Mouse (Mus musculus) activated CD4-positive, CD25-positive, alpha-beta regulatory T cell, adult 4 months (primary cell): ENCODE data around the gene Vps13c. TPM values are rescaled to one million over a fixed set of nuclear protein-coding genes. Genes with fewer than 3 reads are reported as not detected.
A peak's percentile ranks its signal among the peaks of the same experiment; 100 is the strongest.

Source experiments
- ATAC-seq: one replicate; pipeline ENCODE4 v1.8.0; 2017
- polyA plus RNA-seq, 2 experiments: library from polyadenylated mRNA; unstranded; fragments of 100-300 nt; shearing (Covaris generic); gene quantifications; one replicate each; pipeline ENCODE4 v1.2.1; 2017

Gene Vps13c
- polyA plus RNA-seq, result 10 to 100 TPM; 16.6 to 17.6 TPM

DNA sequence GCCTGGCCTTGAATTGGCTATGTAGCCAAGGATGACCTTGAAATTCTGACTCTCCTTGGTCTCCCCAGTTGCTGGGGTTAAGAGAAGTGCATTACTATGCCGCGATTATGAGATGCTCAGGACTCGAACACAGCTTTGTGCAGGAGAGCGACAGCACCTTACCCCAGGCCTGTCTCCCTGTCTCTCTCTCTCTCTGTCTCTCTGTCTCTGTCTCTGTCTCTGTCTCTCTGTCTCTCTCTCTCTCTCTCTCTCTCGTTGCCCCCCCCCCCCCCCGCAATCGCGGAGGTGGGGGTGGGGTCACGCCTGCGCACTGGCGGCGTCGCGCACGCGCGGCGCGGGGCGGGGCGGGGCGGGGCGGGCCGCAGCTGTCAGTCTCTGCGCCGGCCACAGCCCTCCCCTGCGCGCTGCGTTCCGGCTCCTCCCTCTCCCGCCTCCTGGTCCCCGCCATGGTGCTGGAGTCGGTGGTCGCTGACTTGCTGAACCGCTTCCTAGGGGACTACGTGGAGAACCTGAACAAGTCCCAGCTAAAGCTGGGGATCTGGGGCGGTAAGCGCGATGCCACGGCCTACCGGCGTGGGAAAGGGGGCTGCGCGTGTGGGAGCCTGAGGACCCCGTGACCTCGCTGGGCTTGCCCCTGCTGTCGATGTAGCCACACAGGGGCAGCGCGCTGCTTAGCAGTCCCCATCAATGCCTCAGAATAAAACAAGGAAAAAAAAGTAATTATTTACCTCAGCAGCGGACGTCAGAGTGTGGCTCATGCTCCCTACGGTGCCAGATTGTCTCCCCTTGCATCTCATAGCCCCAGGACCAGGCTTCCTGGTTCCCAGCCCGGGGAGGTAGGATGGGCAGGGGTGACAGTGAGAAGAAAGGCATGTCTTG is at the start of gene Vps13c:
Gene Vps13c (plus strand): TSS at position 416 of the 879 bp plus-strand sequence.
- ATAC-seq, result peak; percentile 92

DNA sequence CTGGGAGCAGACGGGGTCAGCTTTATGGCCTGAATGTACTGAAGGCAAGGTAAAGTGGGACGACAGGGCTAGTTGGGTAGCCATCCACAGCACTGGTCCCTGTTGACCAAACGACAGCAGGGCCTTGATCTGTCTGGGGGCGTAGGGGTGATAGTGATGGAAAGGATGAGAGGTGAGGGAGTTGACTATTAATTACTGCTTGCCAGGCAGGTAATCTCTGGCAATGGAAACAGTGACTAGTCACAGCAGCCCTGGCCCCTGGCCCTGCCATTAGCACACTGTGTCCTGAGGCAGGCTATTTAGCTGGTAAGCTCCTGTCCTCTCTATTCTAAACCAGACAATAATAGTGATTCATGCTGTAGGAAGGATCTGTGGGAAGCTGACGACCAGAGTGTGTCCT is 47.8 kb upstream of the Vps13c start:
- ATAC-seq, result peak; percentile 54

DNA sequence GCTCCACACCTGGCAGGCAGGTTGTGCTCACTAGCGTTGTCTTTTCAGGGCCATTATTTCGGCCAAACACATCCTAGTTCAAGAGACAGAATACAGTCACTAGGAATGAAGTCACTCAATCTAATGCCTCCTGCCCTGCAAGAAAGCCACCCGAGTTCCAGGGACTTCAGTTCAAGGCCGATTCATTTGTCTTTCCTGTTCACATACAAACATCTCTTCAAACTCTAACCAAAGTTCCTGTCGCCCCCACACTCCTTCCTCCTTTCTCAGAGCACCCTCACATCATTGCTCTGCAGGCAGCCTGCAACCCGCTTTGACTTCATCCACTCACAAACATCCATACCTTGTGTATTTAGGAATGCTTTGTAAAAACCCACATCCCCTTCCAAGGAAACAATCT is 46.7 kb upstream of the Vps13c start:
- ATAC-seq, result no peak

DNA sequence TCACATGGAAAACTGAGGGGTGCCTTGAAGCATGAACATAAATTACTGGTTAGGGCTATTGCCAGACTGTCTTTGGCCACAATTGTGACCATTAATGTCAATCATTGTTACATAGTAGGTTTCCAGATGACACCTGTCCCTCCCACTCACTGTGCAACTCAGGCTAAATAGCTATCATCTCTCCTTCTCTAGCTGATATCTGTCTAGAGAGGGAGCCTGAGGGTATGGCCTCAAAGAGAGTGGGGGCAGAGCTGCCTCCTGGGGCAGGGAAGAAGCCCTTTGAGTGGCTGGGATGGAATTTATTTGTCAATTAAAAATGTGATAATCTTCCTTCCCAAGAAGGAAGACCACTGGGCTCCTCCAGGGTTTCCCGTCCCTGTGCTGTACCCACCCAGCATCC is 46.0 kb upstream of the Vps13c start:
- no peak for ATAC-seq

DNA sequence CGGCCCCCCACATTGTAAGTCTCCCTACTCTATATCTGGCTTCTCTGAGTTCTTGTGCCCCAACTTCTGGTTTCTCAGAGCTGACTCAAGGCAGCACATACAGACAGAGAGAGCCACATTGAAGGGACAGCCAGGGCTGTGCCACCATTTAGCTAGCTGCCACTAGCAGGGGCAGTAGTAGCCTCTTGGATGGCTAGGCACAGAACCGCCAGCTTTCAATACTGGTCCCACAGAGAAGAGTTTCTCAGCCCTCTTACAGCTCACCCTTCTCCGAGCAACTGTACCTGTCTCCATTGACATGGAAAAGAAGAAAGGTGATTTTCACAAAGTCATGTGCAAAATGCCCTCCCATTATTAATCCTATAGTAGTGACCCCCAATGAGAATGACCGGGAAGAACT is 45.5 kb upstream of the Vps13c start:
- ATAC-seq, result no peak

DNA sequence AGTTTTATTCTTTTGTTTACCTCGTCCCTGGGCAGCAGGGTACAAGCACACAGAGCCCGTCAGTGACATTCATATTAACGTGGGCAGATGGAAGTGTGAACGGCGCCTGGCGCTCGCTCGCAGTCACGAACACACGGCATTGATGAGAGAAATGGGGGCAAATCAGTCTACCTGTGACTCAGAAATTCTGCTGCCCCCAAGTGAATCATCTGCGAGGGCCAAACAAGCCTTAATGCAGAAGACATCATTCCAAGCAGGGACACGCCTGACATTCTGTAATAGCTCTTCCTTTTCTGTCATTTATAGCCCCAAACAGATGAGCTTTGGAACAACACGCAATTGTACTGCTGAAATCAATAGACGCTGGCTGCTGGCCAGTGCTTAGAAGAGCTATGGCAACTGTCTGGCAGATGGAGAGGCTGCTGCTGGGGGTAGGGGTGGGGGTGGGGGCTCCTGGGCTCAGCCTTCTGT is 45.0 kb upstream of the Vps13c start:
- no peak for ATAC-seq

DNA sequence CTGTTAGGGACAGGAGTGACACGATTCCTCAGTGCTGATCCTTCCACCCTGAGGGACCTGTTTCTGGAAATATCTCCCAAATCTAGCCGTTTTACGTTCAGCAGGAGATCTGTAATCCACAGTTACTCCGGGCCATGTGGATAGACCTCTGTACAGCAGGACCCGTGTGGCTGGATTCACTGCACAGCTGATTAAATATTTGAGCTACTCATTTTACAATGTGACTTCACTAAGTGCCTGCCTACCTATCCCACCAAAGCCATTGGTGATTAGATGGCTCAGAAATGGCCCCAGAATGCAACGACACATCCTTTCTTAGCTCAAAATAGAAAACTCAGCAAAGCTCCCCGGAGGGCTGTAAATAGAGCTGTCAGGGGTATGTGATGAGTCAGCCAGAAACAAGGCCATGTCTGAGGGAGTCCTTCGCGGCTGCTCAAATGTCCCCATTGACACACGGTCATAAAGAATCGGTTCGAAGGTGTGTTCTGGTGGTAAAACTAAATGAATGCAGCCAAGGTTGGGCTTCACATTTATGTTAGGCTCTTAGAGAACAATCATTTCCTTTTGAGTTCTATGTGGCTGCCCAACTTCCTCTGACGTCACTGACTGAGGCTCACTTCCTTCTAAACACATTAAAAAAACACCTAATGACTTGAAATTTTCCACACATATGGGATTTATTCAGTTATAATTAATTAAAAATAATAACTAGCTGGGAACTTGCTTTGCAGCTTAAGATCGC is 40.9 kb upstream of the Vps13c start:
- ATAC-seq, result peak; percentile 93

DNA sequence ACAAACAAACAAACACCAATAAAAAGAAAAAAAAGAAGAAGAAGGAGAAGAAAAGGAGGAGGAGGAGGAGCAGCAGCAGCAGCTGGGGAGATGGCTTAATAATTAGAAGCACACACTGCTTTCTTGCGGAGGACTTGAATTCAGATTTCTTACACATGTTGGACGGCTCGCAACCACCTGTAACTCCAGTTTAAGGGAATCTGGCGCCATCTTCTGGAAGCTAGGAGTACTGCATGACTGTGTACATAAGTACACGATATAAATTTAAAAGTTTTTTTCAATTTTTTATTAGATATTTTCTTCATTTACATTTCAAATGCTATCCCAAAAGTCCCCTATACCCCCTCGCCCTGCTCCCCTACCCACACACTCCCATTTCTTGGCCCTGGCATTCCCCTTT is 38.0 kb upstream of the Vps13c start:
- ATAC-seq, result no peak

DNA sequence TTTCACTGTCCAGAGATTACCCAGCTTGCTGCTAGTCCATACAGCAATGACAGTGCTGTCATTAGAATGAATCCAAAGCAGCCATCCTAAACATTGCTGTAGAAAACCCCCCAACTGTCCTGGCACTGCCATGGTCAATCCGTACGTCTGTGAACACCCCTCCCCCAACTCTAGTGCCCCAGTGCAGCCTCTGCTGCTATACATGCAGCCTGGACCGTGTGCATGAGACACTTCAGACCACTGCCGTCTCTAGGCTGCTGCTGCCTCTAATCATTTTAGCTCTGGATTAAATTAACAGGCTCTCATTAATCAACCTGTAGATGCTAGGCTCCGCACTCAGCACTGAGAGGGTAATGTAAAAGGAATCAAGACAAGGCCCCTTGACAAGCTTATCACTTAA is 33.2 kb upstream of the Vps13c start:
- ATAC-seq, result no peak

DNA sequence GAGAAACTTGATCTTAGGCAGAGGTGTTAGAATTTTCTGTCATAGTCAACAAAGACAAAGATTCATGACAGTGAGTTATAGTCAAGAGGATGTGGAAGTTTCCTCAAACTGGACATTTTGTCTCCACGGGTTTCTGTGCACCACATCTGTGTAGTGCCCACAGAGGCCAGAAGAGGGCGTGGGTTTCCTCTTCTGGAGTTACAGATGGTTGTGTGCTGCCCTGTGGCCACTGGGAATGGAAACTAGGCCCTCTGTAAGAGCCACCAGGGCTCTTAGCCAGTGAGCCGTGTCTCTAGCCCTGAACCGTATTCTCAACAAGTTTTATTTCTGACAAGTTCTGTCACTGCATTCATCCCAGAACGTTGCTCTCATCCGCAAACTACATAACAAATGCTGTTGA is 29.7 kb upstream of the Vps13c start:
- ATAC-seq, result no peak

DNA sequence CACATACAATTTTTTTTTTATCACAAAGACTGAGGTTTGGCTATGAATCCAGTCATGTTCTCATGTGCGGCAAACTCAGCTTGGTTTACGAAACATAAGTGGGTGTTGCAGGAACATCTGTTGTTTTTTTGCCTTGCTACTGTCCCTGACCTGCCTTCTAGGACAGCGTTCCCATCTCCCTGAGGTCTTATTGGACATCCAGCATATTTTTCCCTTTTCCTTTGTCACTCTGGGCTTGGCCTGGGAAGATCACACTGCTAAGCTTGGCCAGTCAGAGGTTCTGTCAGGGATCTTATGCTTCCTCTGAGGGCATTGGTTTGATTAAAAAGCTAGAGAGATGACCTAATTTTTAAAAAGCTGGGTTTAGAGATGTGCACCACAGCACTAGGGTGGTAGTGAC is 29.1 kb upstream of the Vps13c start:
- ATAC-seq, result no peak

DNA sequence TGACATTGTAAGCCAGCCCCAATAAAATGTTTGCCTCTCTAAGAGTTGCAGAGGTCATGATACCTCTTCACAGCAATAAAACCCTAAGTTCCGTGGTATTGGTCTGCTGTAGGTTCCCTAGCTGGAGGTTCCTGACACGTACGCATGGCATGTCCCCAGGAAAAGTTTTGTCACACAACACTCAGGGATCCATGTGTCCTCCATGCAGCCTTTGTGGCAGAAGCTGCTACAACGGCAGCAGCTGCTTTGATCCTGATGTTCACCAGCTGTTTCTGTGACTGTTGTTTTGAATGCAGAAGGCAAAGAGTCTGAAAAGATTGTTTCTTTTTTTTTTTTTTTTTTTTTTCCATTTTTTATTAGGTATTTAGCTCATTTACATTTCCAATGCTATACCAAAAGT is 27.0 kb upstream of the Vps13c start:
- no peak for ATAC-seq

DNA sequence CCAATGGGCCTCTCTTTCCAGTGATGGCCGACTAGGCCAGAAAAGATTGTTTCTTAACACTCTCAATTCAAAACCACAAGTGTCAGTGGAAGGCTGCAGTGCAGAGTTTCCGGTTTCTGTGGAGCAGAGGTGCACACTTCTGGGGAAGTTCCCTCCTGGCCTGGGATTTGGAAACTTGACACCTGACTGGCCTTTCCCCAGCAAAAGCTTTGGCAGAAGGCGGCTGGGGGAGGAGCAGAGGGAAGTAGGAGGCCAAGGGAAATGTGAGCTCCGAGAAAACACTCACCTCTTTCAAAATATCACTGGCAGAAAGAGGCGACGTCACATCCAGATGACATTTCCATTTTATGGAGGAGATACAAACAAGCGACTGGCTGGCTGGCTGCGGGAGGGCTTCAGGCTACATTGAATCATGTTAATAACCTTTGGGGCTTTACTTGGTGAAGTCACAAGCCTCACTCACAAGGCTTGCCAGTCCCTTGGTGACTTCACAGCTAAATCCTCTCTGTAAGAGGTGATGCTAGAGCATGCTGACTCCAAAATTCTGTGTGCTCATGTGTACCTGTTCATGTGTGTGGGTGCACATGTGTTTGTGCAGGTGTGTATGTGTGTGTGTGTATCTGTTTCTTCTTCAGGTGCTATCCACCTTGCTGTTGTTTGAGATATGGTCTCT is 26.4 kb upstream of the Vps13c start:
- ATAC-seq, result peak; percentile 84

DNA sequence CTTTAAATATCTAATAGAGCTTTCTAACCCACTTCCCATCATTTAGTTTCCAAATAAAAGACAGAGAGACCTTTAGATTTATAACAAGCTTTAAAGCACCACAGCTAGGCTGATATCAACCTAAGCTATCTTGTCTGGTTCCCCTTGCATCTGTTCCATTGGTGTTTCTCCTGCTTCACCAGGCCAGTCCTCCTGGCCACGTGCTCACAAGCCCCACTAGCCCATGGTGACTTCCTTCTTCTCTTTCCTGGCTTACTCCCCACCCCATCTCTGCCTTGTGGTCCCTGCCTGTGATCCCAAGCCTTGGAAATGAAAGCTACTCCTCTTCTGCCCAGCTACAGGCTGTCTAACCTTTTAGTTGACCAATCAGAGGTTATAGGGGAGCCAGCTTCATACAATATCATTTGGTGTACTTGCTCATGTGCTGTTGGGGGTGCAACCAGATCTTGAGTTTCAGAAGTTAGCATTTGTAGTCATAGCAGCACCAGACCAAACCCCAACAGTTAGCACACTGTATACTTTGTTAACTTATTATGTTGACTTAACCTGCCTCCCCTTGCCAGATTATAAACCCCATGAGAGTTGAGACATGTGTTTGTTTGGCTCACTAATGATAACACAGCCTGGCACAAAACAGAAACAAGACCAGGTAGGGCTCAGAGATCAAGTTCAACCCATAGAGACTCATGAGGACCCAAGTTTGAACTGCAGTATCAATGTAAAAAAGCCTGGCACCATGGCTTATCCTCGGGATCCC is 23.8 kb upstream of the Vps13c start:
- no peak for ATAC-seq

DNA sequence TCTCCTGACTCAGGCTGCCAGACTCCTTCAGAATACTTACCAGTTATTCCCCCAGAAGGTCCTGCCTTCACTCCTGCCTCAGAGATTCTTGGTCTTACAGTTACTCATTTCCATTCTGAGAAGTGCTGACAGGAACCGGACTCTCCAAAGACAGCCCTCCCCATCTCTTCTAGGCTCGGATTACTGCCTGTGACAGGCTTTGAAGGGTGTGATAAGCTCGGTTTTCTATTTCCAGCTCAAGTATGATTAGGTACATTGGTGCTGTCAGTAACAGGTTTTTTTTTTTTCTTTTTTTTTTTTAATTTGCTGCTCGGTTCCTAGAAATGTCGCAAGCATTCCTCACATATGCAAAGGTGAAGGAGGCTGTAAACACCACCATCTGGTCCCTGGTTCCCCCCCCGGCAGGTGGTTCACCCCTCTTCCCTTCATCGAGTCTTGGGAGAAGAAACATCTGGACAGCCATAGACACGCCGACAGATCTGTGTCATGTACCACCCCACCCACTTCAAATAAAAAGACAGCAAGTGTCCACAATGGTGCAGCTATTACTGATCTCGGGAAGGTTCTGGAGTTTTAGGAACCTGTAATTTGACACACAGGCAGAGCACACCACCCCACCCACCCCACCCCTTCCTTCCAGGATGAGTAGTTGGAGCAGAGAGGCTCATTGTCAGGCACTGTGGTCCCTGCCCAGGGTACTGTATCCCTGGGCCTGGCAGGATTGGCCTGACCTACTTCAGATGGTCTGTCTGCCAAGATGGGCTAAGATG is 22.1 kb upstream of the Vps13c start:
- ATAC-seq, result no peak

DNA sequence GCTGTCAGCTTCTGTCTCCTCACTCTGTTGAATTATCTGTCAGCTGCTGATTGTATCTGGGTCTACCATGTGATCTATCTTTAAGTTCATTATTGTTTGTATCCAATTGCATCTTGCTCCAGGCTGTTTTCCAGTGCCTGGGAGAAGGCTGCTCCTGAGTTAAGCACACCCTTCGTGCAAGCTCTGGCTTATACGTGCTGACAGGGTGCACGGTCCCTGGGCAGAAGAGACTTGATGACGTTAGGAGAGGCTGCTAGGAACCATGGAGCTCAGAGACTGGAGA is 21.6 kb upstream of the Vps13c start:
- no peak for ATAC-seq

DNA sequence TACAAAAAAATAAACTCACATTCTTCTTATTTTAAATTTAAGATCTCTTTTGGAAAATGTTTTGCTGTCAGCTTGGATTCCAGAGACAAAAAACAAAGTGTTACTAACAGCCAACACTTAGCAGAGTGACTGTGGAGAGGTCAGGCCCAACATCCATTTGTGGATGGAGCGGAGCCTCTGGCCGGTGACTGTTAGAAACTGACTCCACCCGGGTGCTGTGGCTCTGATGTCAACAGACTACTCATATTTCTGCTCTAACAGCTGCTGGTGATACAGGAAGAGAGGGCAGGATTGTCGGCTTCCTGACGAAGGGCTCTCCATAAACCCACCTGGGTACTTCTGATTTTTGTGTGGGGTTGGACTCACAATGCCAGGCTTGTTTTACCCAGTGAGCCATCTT is 17.1 kb upstream of the Vps13c start:
- ATAC-seq, result no peak

DNA sequence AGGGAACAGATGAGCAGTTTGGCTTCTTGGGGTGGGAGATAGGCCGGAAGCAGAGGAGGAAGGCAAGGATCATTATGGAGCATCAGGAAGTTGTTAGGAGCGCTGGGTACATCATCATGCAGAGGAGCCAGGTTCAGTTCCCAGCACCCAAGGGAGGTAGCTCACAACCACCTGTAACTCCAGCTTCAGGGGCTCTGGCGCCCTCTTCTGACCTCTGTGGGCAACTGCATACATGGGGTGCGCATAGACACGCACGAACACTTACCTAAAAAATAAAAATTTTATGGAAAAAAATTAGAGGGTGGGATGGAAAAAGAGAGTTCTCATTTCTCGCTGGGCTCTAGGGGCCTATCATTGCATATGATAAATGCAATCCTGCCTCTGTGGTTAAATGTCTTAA is 14.7 kb upstream of the Vps13c start:
- ATAC-seq, result no peak

DNA sequence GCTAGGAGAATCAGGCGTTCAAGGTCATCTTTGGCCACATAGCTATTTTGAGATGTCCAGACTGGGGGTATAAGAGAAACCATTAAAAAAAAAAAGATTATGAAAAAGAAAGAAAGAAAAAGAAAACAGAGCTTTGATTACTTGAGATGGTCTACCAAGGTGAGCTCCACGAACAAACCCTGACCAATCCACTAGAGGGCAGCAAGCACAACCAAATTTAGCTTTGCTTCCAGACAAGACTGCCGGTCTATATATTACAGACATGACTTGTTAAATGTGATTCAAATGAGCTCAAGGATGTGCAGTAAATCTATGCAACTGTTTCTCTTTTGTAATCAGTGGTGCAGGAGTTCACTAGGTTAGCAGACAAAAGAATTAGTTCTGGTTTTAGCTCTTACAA is 12.0 kb upstream of the Vps13c start:
- ATAC-seq, result no peak

DNA sequence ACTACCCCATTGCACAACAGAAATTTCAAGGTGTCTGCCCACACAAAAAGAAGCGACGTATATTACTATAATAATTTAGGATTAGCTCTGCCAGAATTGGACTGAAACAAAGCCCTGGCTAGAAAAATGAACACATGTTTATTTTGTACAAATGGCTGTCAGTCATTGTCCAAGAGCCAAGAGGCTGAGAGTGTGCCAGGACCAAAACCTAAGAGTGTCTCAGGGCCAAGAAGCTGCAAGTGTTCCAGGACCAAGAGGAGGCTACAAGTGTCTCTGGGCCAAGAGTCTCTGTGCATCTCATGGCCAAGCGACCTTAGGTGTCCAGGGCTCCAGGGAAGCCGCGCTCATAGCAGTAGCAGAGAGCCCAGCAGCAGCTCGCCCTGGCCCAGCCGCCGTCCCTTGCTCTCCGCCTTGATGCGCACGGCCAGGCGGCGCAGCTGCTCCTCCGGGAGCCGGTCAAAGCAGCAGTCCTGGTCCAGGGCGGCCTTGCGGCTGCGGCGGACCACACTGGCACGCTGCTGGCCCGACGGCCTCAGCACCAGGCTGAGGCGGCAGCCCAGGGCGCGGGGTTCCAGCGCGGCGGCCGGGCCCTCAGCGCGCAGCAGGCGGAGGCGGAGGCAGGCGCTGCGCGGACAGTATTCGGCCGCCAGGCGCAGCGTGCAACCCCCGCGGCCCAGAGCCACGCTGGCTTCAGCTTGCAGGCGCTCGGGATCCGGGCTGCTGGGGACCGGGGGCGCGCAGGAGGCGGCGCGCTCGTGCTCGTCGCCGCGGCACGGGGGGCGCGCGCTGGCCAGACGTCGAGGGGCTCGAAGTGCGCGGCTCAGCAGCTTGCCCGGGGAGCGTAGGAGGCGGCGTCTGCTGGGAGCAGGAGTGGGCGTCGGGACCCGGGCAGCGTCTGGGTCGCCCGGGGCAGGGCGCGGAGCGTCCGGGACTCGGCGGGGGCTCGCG is 9.5 kb upstream of the Vps13c start:
- no peak for ATAC-seq
